Mouse (Mus musculus): ENCODE results near the gene Adamts17. TPM values are rescaled to one million over a fixed set of nuclear protein-coding genes. Genes with fewer than 3 reads are reported as not detected.

The Adamts17 gene
- polyA plus RNA-seq, 1 experiment: 6.8 TPM

GRCm38 (mm10) chr7:66801785-66802184, 37.8 kb upstream of the Adamts17 start:
- peaks cover 3% of the 10 kb centered on the region for H3K36me3 ChIP-seq (ENCODE audit: control insufficient read depth, insufficient read depth, low read length)
- H3K4me1 ChIP-seq (ENCODE audit: control insufficient read depth, insufficient read depth, low read length): no peaks in the 10 kb centered on the region
- H3K27ac ChIP-seq (ENCODE audit: control insufficient read depth, insufficient read depth, low read depth, low read length): no peak overlapping the region
- H3K27me3 ChIP-seq (ENCODE audit: control insufficient read depth, insufficient read depth, low read length): no peaks in the 10 kb centered on the region
- H3K4me3 ChIP-seq (ENCODE audit: control insufficient read depth, low read depth, low read length): no peak overlapping the region
- TF ChIP-seq POLR2A (IDR thresholded peaks at IDR 0.05; ENCODE audit: control insufficient read depth, low read depth, low read length) (no peak), CTCF (IDR thresholded peaks at IDR 0.05; ENCODE audit: control insufficient read depth, insufficient read depth, insufficient replicate concordance, low read depth, low read length) (no peak)

GRCm38 (mm10) chr7:66803798-66804197, 35.7 kb upstream of the Adamts17 start:
- Histone ChIP-seq H3K27me3 (ENCODE audit: control insufficient read depth, insufficient read depth, low read length) (no peaks in the 10 kb centered on the region), H3K4me1 (ENCODE audit: control insufficient read depth, insufficient read depth, low read length) (no peaks in the 10 kb centered on the region), H3K36me3 (ENCODE audit: control insufficient read depth, insufficient read depth, low read length) (peaks cover 3% of the 10 kb centered on the region), H3K27ac (ENCODE audit: control insufficient read depth, insufficient read depth, low read depth, low read length) (no peak overlapping the region), H3K4me3 (ENCODE audit: control insufficient read depth, low read depth, low read length) (no peak overlapping the region)
- TF ChIP-seq CTCF (IDR thresholded peaks at IDR 0.05; ENCODE audit: control insufficient read depth, insufficient read depth, insufficient replicate concordance, low read depth, low read length) (no peak), POLR2A (IDR thresholded peaks at IDR 0.05; ENCODE audit: control insufficient read depth, low read depth, low read length) (no peak)

GRCm38 (mm10) chr7:66806801-66807200, 32.7 kb upstream of the Adamts17 start:
- H3K27ac ChIP-seq (ENCODE audit: control insufficient read depth, insufficient read depth, low read depth, low read length): no peak overlapping the region
- TF ChIP-seq CTCF (IDR thresholded peaks at IDR 0.05; ENCODE audit: control insufficient read depth, insufficient read depth, insufficient replicate concordance, low read depth, low read length) (no peak), POLR2A (IDR thresholded peaks at IDR 0.05; ENCODE audit: control insufficient read depth, low read depth, low read length) (no peak)
- H3K27me3 ChIP-seq (ENCODE audit: control insufficient read depth, insufficient read depth, low read length): no peaks in the 10 kb centered on the region
- H3K36me3 ChIP-seq (ENCODE audit: control insufficient read depth, insufficient read depth, low read length): 0 out of 2 replicates have a peak, but pooled peaks cover 2% of the 10 kb centered on the region
- no peaks in the 10 kb centered on the region for H3K4me1 ChIP-seq (ENCODE audit: control insufficient read depth, insufficient read depth, low read length)
- H3K4me3 ChIP-seq (ENCODE audit: control insufficient read depth, low read depth, low read length): no peak overlapping the region

GRCm38 (mm10) chr7:66810436-66810835, 29.1 kb upstream of the Adamts17 start:
- Histone ChIP-seq H3K4me3 (ENCODE audit: control insufficient read depth, low read depth, low read length) (no peak overlapping the region), H3K36me3 (ENCODE audit: control insufficient read depth, insufficient read depth, low read length) (no peaks in the 10 kb centered on the region), H3K27ac (ENCODE audit: control insufficient read depth, insufficient read depth, low read depth, low read length) (no peak overlapping the region), H3K4me1 (ENCODE audit: control insufficient read depth, insufficient read depth, low read length) (no peaks in the 10 kb centered on the region), H3K27me3 (ENCODE audit: control insufficient read depth, insufficient read depth, low read length) (no peaks in the 10 kb centered on the region)
- TF ChIP-seq POLR2A (IDR thresholded peaks at IDR 0.05; ENCODE audit: control insufficient read depth, low read depth, low read length): no peak
- TF ChIP-seq CTCF (IDR thresholded peaks at IDR 0.05; ENCODE audit: control insufficient read depth, insufficient read depth, insufficient replicate concordance, low read depth, low read length): no peak

- Histone ChIP-seq H3K4me1 (ENCODE audit: control insufficient read depth, insufficient read depth, low read length) (no peaks in the 10 kb centered on the region), H3K27ac (ENCODE audit: control insufficient read depth, insufficient read depth, low read depth, low read length) (no peak overlapping the region), H3K4me3 (ENCODE audit: control insufficient read depth, low read depth, low read length) (no peak overlapping the region), H3K27me3 (ENCODE audit: control insufficient read depth, insufficient read depth, low read length) (no peaks in the 10 kb centered on the region), H3K36me3 (ENCODE audit: control insufficient read depth, insufficient read depth, low read length) (no peaks in the 10 kb centered on the region)
- TF ChIP-seq POLR2A (IDR thresholded peaks at IDR 0.05; ENCODE audit: control insufficient read depth, low read depth, low read length) (no peak), CTCF (IDR thresholded peaks at IDR 0.05; ENCODE audit: control insufficient read depth, insufficient read depth, insufficient replicate concordance, low read depth, low read length) (no peak)
Measured at GRCm38 (mm10) chr7:66811294-66811693, 28.2 kb upstream of the Adamts17 start.

GRCm38 (mm10) chr7:66812289-66812688, 27.2 kb upstream of the Adamts17 start:
- no peaks in the 10 kb centered on the region for H3K4me1 ChIP-seq (ENCODE audit: control insufficient read depth, insufficient read depth, low read length)
- no peak overlapping the region for H3K27ac ChIP-seq (ENCODE audit: control insufficient read depth, insufficient read depth, low read depth, low read length)
- TF ChIP-seq POLR2A (IDR thresholded peaks at IDR 0.05; ENCODE audit: control insufficient read depth, low read depth, low read length) (no peak), CTCF (IDR thresholded peaks at IDR 0.05; ENCODE audit: control insufficient read depth, insufficient read depth, insufficient replicate concordance, low read depth, low read length) (no peak)
- no peak overlapping the region for H3K4me3 ChIP-seq (ENCODE audit: control insufficient read depth, low read depth, low read length)
- no peaks in the 10 kb centered on the region for H3K27me3 ChIP-seq (ENCODE audit: control insufficient read depth, insufficient read depth, low read length)
- H3K36me3 ChIP-seq (ENCODE audit: control insufficient read depth, insufficient read depth, low read length): no peaks in the 10 kb centered on the region

GRCm38 (mm10) chr7:66812737-66813136, 26.8 kb upstream of the Adamts17 start:
- TF ChIP-seq CTCF (IDR thresholded peaks at IDR 0.05; ENCODE audit: control insufficient read depth, insufficient read depth, insufficient replicate concordance, low read depth, low read length) (no peak), POLR2A (IDR thresholded peaks at IDR 0.05; ENCODE audit: control insufficient read depth, low read depth, low read length) (no peak)
- Histone ChIP-seq H3K36me3 (ENCODE audit: control insufficient read depth, insufficient read depth, low read length) (no peaks in the 10 kb centered on the region), H3K27ac (ENCODE audit: control insufficient read depth, insufficient read depth, low read depth, low read length) (no peak overlapping the region), H3K4me1 (ENCODE audit: control insufficient read depth, insufficient read depth, low read length) (no peaks in the 10 kb centered on the region), H3K27me3 (ENCODE audit: control insufficient read depth, insufficient read depth, low read length) (no peaks in the 10 kb centered on the region), H3K4me3 (ENCODE audit: control insufficient read depth, low read depth, low read length) (no peak overlapping the region)

GRCm38 (mm10) chr7:66813172-66813571, 26.4 kb upstream of the Adamts17 start:
- no peaks in the 10 kb centered on the region for H3K4me1 ChIP-seq (ENCODE audit: control insufficient read depth, insufficient read depth, low read length)
- H3K27me3 ChIP-seq (ENCODE audit: control insufficient read depth, insufficient read depth, low read length): no peaks in the 10 kb centered on the region
- no peak for TF ChIP-seq POLR2A (IDR thresholded peaks at IDR 0.05; ENCODE audit: control insufficient read depth, low read depth, low read length)
- TF ChIP-seq CTCF (IDR thresholded peaks at IDR 0.05; ENCODE audit: control insufficient read depth, insufficient read depth, insufficient replicate concordance, low read depth, low read length): no peak
- H3K27ac ChIP-seq (ENCODE audit: control insufficient read depth, insufficient read depth, low read depth, low read length): no peak overlapping the region
- no peak overlapping the region for H3K4me3 ChIP-seq (ENCODE audit: control insufficient read depth, low read depth, low read length)
- no peaks in the 10 kb centered on the region for H3K36me3 ChIP-seq (ENCODE audit: control insufficient read depth, insufficient read depth, low read length)
